In the genomic region with DNA sequence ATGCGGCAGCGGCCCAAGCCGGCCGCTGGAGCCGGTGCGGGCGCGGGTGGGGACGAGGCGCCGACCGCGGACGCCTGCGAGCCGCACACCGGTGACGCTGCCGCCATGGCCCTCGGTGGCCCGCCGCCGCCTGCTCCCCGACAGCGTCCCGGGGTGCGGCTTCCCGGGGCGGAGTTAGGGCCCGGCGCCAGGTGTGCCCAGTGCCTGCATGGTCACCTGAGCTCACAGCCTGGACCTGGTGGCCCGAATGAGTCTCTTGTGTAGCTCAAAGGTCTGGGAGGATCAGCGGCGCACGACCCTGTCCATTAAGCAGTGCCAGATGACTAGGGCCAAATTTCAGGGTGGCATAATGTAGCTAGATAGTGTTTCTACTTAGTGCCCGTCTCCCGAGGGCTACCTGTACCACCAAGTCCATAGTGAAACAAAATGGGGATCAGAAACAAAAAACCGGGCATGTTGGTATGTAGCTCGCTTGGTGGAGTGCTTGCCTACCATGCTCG, we compare ENCODE assay signal across 8 mouse cellular contexts. TPM values are rescaled to one million over a fixed set of nuclear protein-coding genes. Genes with fewer than 3 reads are reported as not detected.
A peak's percentile ranks its signal among the peaks of the same experiment; 100 is the strongest.
DNase-seq lines count a peak whose midpoint lies in the region; ATAC-seq lines count a peak whose summit lies in the region.

A gene (minus strand): TSS at position 221 of the 500 bp plus-strand sequence.

- H3K9me3 ChIP-seq in embryonic facial prominence, embryonic 12.5 days, result no peaks in the 10 kb centered on the region
- no peaks in the 10 kb centered on the region for H3K9me3 ChIP-seq in heart, embryonic 16.5 days (replicated peaks; ENCODE audit: control insufficient read depth, low read length)
- H3K9me3 ChIP-seq in stomach, embryonic 15.5 days, result no peaks in the 10 kb centered on the region

- peak within 1 kb of the TSS; percentile 92 for H3K4me2 ChIP-seq in embryonic facial prominence, embryonic 12.5 days (replicated peaks)
- H3K4me2 ChIP-seq in heart, embryonic 16.5 days (ENCODE audit: low read depth, low read length), result peak within 1 kb of the TSS; percentile 98
- peak within 1 kb of the TSS; percentile 94 for H3K4me2 ChIP-seq in stomach, embryonic 15.5 days

- 0 out of 2 replicates have a peak, but pooled peaks have one; percentile 3 for ATAC-seq in embryonic facial prominence, embryonic 12.5 days (ENCODE audit: insufficient number of reproducible peaks, insufficient read depth, low FRiP score, low TSS enrichment)
- no peak; the same call in 1 of the 2 replicates for ATAC-seq in heart, embryonic 16.5 days (replicated peaks; ENCODE audit: extremely low read depth, insufficient read depth, low FRiP score)
- peak; percentile 19 for ATAC-seq in megakaryocyte, adult 5-6 weeks (ENCODE audit: poor library complexity, severe bottlenecking)
- peak; percentile 44 for ATAC-seq in stomach, embryonic 15.5 days (ENCODE audit: insufficient read depth, low FRiP score, low read depth)

- peak within 1 kb of the TSS; percentile 52 for H3K4me3 ChIP-seq in embryonic facial prominence, embryonic 12.5 days
- peak within 1 kb of the TSS; percentile 71 for H3K4me3 ChIP-seq in heart, embryonic 16.5 days (ENCODE audit: low read length)
- peak within 1 kb of the TSS; percentile 62 for H3K4me3 ChIP-seq in stomach, embryonic 15.5 days (replicated peaks)

- H3K36me3 ChIP-seq in embryonic facial prominence, embryonic 12.5 days, result peaks cover 9% of the 10 kb centered on the region
- peaks cover 5% of the 10 kb centered on the region for H3K36me3 ChIP-seq in heart, embryonic 16.5 days (ENCODE audit: control insufficient read depth, insufficient read depth)
- H3K36me3 ChIP-seq in stomach, embryonic 15.5 days, result peaks cover 1% of the 10 kb centered on the region; the same call in 1 of the 2 replicates

- H3K4me1 ChIP-seq in embryonic facial prominence, embryonic 12.5 days, result peaks cover 13% of the 10 kb centered on the region
- peaks cover 18% of the 10 kb centered on the region for H3K4me1 ChIP-seq in heart, embryonic 16.5 days (ENCODE audit: control insufficient read depth, insufficient read depth, low read length)
- H3K4me1 ChIP-seq in stomach, embryonic 15.5 days, result peaks cover 9% of the 10 kb centered on the region; the same call in 1 of the 2 replicates

- 0 out of 2 replicates have a peak within 1 kb of the TSS, but pooled peaks have one; percentile 57 for H3K27ac ChIP-seq in embryonic facial prominence, embryonic 12.5 days
- peak within 1 kb of the TSS; percentile 62 for H3K27ac ChIP-seq in heart, embryonic 16.5 days (ENCODE audit: low read length)
- H3K27ac ChIP-seq in stomach, embryonic 15.5 days, result peak within 1 kb of the TSS; percentile 83

- intact Hi-C loops in left cerebral cortex, postnatal 4 days (cut with DNase I), result loop anchor here (5.0 kb wide), 1 partner anchor 37 kb away; a partner anchor contains a TSS
- intact Hi-C loops in left cerebral cortex, postnatal 36 days (cut with DNase I), result loop anchor here (1.0 kb wide), 1 partner anchor 49 kb away; a partner anchor contains a TSS

- H3K27me3 ChIP-seq in embryonic facial prominence, embryonic 12.5 days, result peaks cover 4% of the 10 kb centered on the region; the same call in 1 of the 2 replicates
- H3K27me3 ChIP-seq in heart, embryonic 16.5 days (ENCODE audit: control insufficient read depth, insufficient read depth, low read length), result no peaks in the 10 kb centered on the region
- H3K27me3 ChIP-seq in stomach, embryonic 15.5 days (replicated peaks), result no peaks in the 10 kb centered on the region

- peak; percentile 28 for DNase-seq in left cerebral cortex, postnatal 4 days
- no peak for DNase-seq in left cerebral cortex, postnatal 36 days (ENCODE audit: low spot score in 2 of 2)
- peak; percentile 88 to 93 for DNase-seq in kidney, postnatal 36 days
- DNase-seq in MN1 (ENCODE audit: low spot score), result no peak

- 8% methylated on average over 40 of the region's 40 CpGs for WGBS in embryonic facial prominence, embryonic 12.5 days
- 10% methylated on average over 40 of the region's 40 CpGs for WGBS in heart, embryonic 16.5 days
- 10% methylated on average over 40 of the region's 40 CpGs for WGBS in stomach, embryonic 15.5 days

- H3K9ac ChIP-seq in embryonic facial prominence, embryonic 12.5 days, result peak within 1 kb of the TSS; percentile 74
- peak within 1 kb of the TSS; percentile 88 for H3K9ac ChIP-seq in heart, embryonic 16.5 days (ENCODE audit: low read length)
- peak within 1 kb of the TSS; percentile 80 for H3K9ac ChIP-seq in stomach, embryonic 15.5 days

RNA-seq across cellular contexts. Expression of the gene that starts here (rescaled TPM):
- total RNA-seq in left cerebral cortex, postnatal 4 days (2021), result 1 to 10 TPM; 5.5 to 6.0 TPM
- 1 to 10 TPM; 2.7 to 3.7 TPM for total RNA-seq in left cerebral cortex, postnatal 36 days (2021)
- polyA plus RNA-seq in embryonic facial prominence, embryonic 12.5 days (2016; fragmentation: Nextera tagmentation; extraction: Ambion mirVana), result 5.8 and 6.2 TPM in 2 replicates
- polyA plus RNA-seq in heart, embryonic 16.5 days (2015; fragmentation: Nextera tagmentation; extraction: Ambion mirVana), result 5.8 and 6.7 TPM in 2 replicates
- 1.3 and 3.0 TPM in 2 replicates for total RNA-seq in megakaryocyte, adult 5-6 weeks (2015)
- total RNA-seq in megakaryocyte, adult 5-6 weeks (2017), result 0.61 and 2.5 TPM in 2 replicates
- 35.4 and 36.4 TPM in 2 replicates for polyA plus RNA-seq in stomach, embryonic 15.5 days (2015; fragmentation: Nextera tagmentation; extraction: Ambion mirVana)

Comparison
In these comparisons a context has a peak if more than half of its experiments do, and no peak if none do; other contexts are left out.
1. DNase-seq: peak in left cerebral cortex, postnatal 4 days (single experiment) and kidney, postnatal 36 days (2 of 2); none in left cerebral cortex, postnatal 36 days (0 of 2) and MN1 (single experiment).
2. Peak in every context shown above with its lines, with median percentiles within 50 percentile points of each other: H3K27ac ChIP-seq, H3K4me2 ChIP-seq, H3K4me3 ChIP-seq and H3K9ac ChIP-seq.